Mouse (Mus musculus) splenic B cell, adult 2 months (primary cell): Measurements from ENCODE around the gene Kcns1.

Experiments
- DNase-seq: peaks from one replicate; pipeline ENCODE4 v3.0.0-alpha.2; 2011; ENCODE audit warnings: low read depth, low spot score
- H3K27me3 ChIP-seq: 2 replicates; pipeline ENCODE4 v1.6.1; 2012; ENCODE audit warnings: mild to moderate bottlenecking, low read length, moderate library complexity, mixed read lengths; ENCODE audit not compliant: control insufficient read depth, poor library complexity, insufficient read depth, severe bottlenecking
- H3K36me3 ChIP-seq: 2 replicates; pipeline ENCODE4 v1.6.1; 2012; ENCODE audit warnings: mild to moderate bottlenecking, low read length, moderate library complexity, mixed read lengths; ENCODE audit not compliant: control insufficient read depth, poor library complexity, insufficient read depth, severe bottlenecking

Kcns1 gene

DNA sequence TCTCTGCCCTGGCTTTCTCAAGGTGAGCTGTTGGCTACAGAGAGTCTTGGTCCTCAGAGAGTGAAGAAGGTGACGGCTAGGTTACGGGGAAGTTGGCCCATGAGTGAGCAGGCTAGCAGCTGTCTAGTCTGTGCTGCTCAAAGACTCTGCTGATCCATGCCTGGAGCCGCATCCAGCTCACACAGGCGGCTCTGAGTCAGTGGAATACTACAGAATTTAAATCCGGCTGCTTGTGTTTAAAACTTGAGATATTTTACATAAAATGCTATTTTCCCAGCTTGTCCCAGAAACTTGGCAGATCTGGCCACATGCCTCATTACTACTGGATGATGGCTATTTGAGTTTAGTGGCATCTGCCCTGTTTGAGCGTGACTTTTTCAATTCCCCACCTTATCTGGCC, 51.4 kb downstream of the Kcns1 start:
- DNase-seq, result no peak
- no peaks in the 10 kb centered on the region for H3K27me3 ChIP-seq
- H3K36me3 ChIP-seq, result peaks cover 27% of the 10 kb centered on the region

DNA sequence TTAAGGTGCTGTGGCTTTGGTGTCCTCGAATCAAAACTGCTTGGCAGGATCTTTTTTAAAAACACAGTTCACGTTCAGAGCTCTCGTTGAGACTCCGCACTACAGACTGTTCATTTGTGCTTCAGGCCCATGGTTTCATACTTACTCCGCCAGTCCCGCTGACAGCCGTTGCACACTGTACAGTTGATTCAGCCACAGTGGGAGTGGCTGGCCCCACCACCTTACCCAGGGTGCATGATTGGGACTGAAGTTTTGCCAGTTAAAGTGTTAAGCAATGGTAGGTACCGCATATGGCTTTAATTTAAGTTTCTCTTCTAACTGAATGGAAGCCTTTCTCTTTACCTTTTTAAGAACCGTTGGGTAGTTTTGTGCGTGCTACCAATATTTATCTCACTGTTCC, 55.4 kb downstream of the Kcns1 start:
- H3K27me3 ChIP-seq, result no peaks in the 10 kb centered on the region
- DNase-seq, result no peak

GRCm38 (mm10) chr2:164114051-164114450, 56.9 kb downstream of the Kcns1 start:
- Histone ChIP-seq H3K27me3 (no peaks in the 10 kb centered on the region), H3K36me3 (peaks cover 20% of the 10 kb centered on the region)
- DNase-seq, result no peak

More for the DNA sequence above, 55.4 kb downstream of the Kcns1 start:
- H3K36me3 ChIP-seq, result peaks cover 24% of the 10 kb centered on the region
